Mouse (Mus musculus) hindbrain, embryonic 10.5 days (tissue): ENCODE results near the gene Slc41a3. TPM values are rescaled to one million over a fixed set of nuclear protein-coding genes. Genes with fewer than 3 reads are reported as not detected.
"Not testable (repeated sequence)": the region's sequence is repeated elsewhere in the genome, so short reads cannot be mapped to it uniquely, and the experiment has no call there.

ENCODE experiments used
- DNase-seq: peaks from one replicate; pipeline ENCODE4 v3.0.0-alpha.2; 2017; ENCODE audit warnings: low spot score
- H3K27ac ChIP-seq: fragments of 300-500 bp; sonication (generic); 2 replicates; pipeline ENCODE4 v1.5.1; 2016; ENCODE audit warnings: mild to moderate bottlenecking, moderate library complexity
- H3K27me3 ChIP-seq: fragments of 300-500 bp; sonication (generic); 2 replicates; pipeline ENCODE4 v1.6.1; 2016; ENCODE audit warnings: mild to moderate bottlenecking; ENCODE audit not compliant: poor library complexity, insufficient read depth, severe bottlenecking
- H3K36me3 ChIP-seq: fragments of 300-500 bp; sonication (generic); 2 replicates; pipeline ENCODE4 v1.6.1; 2016; ENCODE audit warnings: mild to moderate bottlenecking, moderate library complexity
- H3K4me1 ChIP-seq: fragments of 300-500 bp; sonication (generic); replicated peaks from 2 replicates; pipeline ENCODE4 v1.6.1; 2016; ENCODE audit warnings: mild to moderate bottlenecking
- H3K4me3 ChIP-seq: fragments of 300-500 bp; sonication (generic); 2 replicates; pipeline ENCODE4 v1.5.1; 2016; ENCODE audit warnings: mild to moderate bottlenecking, moderate library complexity
- H3K9me3 ChIP-seq: fragments of 300-500 bp; sonication (generic); 2 replicates; pipeline ENCODE4 v1.6.1; 2016; ENCODE audit warnings: mild to moderate bottlenecking, moderate library complexity
- WGBS: fragments of 180-500 bp; shearing (Covaris S2); methylation state at CpG from one replicate; pipeline ENCODE4 v1.1.7; 2016; 5-methylcytosine and 5-hydroxymethylcytosine counted together
- polyA plus RNA-seq: library from polyadenylated mRNA; unstranded; fragments of >200 nt; fragmentation: Nextera tagmentation; extraction: Ambion mirVana; gene quantifications from 2 replicates; pipeline ENCODE4 v1.2.1, GENCODE M21; 2016

Slc41a3 gene
- polyA plus RNA-seq, 1 experiment from 2014 or later: 2.8 TPM

DNA sequence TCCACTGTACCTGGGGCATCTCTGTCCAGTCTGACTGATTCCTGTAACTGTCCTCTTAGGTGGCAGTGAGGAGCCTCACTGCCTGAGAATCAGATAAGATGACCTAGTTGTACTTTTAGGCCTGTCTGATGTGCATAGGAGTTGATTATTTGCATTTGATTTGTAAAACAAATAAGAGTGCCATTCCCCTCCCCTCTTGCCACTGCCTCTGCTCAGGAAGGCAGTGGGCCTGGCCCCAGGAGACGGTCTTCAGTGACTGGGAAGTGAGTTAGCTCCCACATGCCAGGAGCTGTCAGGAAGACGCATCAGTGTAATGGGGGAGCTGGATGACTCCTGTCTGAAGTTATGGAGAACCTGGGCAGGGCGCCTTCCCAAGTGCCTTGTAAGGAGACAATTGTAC lies 31.1 kb downstream of the Slc41a3 start:
- 71% methylated on average over 3 of the region's 3 CpGs for WGBS
- H3K9me3 ChIP-seq: no peaks in the 10 kb centered on the region
- no peak for DNase-seq
- H3K36me3 ChIP-seq: no peaks in the 10 kb centered on the region
- H3K27me3 ChIP-seq: no peaks in the 10 kb centered on the region
- H3K27ac ChIP-seq: no peak overlapping the region
- H3K4me3 ChIP-seq: no peak overlapping the region
- peaks cover 8% of the 10 kb centered on the region for H3K4me1 ChIP-seq

- Histone ChIP-seq H3K9me3 (no peaks in the 10 kb centered on the region), H3K4me1 (peaks cover 17% of the 10 kb centered on the region), H3K36me3 (no peaks in the 10 kb centered on the region), H3K4me3 (no peak overlapping the region), H3K27me3 (no peaks in the 10 kb centered on the region), H3K27ac (no peak overlapping the region)
- WGBS: 86% methylated on average over 3 of the region's 3 CpGs
- no peak for DNase-seq
Measured at GRCm38 (mm10) chr6:90643057-90643456, 38.5 kb downstream of the Slc41a3 start.

GRCm38 (mm10) chr6:90644965-90645364 lies 40.4 kb downstream of the Slc41a3 start:
- no peak overlapping the region for H3K27ac ChIP-seq
- 81% methylated on average over 4 of the region's 4 CpGs for WGBS
- H3K4me1 ChIP-seq: peaks cover 21% of the 10 kb centered on the region
- H3K36me3 ChIP-seq: no peaks in the 10 kb centered on the region
- no peak for DNase-seq
- H3K27me3 ChIP-seq: no peaks in the 10 kb centered on the region
- H3K9me3 ChIP-seq: no peaks in the 10 kb centered on the region
- H3K4me3 ChIP-seq: no peak overlapping the region

- Histone ChIP-seq H3K4me1 (peaks cover 21% of the 10 kb centered on the region), H3K36me3 (no peaks in the 10 kb centered on the region), H3K4me3 (no peak overlapping the region), H3K27me3 (no peaks in the 10 kb centered on the region), H3K27ac (no peak overlapping the region), H3K9me3 (no peaks in the 10 kb centered on the region)
- DNase-seq: no peak
- WGBS: 94% methylated on average over 6 of the region's 6 CpGs
Measured at GRCm38 (mm10) chr6:90648391-90648790, 43.9 kb downstream of the Slc41a3 start.

DNA sequence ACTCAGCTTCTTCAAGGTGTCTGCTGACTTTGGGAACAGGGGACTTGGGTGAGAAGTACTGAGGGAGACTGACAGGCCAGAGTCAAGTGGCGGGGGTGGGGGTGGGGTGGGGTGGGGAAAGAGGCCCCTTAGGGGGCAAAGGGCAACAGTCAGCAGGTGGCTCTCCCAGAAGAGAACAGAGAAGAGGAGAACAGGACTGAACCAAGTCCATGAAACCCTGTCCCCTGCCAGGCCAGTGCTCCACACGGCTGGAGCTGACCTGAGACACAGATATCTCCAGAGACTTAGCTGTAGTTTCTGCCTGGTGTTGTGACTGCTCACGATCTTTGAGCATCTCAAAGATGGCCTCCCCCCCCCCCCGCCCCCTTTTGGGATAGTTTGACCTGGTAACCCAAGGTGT lies 44.8 kb downstream of the Slc41a3 start:
- Histone ChIP-seq H3K9me3 (no peaks in the 10 kb centered on the region), H3K36me3 (no peaks in the 10 kb centered on the region), H3K27me3 (no peaks in the 10 kb centered on the region), H3K27ac (no peak overlapping the region), H3K4me1 (peaks cover 19% of the 10 kb centered on the region), H3K4me3 (no peak overlapping the region)
- DNase-seq: no peak
- WGBS: 68% methylated on average over 4 of the region's 4 CpGs

DNA sequence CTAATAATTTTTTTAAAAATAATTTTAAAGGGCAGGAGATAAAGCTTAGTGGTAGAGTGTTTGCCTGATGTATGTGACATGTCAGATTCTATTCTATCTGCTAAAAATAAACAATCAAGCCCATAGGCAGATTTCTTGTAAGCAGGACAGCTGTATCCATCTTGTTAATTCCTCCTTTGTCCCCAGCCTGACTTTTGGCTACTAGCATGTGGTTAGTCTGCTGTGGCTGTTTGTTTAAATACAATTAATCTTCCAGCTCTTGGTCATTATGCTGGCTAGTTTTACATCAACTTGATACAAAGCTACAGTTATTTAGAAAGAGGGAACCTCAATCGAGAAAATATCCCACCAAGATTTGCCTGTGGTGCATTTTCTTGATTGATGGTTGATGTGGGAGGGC lies 46.1 kb downstream of the Slc41a3 start:
- H3K9me3 ChIP-seq: no peaks in the 10 kb centered on the region
- 77% methylated on average over 1 of the region's 1 CpGs for WGBS
- no peak overlapping the region for H3K27ac ChIP-seq
- no peak for DNase-seq
- H3K4me3 ChIP-seq: no peak overlapping the region
- no peaks in the 10 kb centered on the region for H3K36me3 ChIP-seq
- H3K4me1 ChIP-seq: peaks cover 5% of the 10 kb centered on the region
- H3K27me3 ChIP-seq: no peaks in the 10 kb centered on the region

DNA sequence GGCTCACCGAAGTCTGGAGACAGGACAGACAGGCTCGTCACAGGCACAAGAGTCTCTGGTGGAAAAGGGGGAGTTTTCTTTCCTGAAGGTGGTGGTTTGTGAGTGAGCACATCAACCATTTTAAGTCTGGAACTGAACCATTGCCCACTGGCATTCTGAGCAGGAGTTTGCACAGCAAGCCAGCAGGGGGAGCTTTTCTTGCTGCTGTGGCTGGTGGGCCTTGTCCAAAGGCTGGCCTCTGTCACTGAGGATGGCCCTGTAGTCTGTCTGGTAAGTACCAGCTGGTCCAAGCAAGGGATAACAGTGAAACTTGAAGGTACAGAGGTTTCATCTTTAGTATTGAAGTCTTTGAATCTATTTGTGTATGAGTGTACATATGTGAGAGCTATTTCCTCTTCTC lies 49.2 kb downstream of the Slc41a3 start:
- H3K9me3 ChIP-seq: no peaks in the 10 kb centered on the region
- no peak overlapping the region for H3K4me3 ChIP-seq
- peaks cover 9% of the 10 kb centered on the region; the same call in 1 of the 2 replicates for H3K4me1 ChIP-seq
- H3K27me3 ChIP-seq: no peaks in the 10 kb centered on the region
- 71% methylated on average over 2 of the region's 2 CpGs for WGBS
- H3K36me3 ChIP-seq: no peaks in the 10 kb centered on the region
- DNase-seq: peak; percentile 38
- H3K27ac ChIP-seq: no peak overlapping the region

DNA sequence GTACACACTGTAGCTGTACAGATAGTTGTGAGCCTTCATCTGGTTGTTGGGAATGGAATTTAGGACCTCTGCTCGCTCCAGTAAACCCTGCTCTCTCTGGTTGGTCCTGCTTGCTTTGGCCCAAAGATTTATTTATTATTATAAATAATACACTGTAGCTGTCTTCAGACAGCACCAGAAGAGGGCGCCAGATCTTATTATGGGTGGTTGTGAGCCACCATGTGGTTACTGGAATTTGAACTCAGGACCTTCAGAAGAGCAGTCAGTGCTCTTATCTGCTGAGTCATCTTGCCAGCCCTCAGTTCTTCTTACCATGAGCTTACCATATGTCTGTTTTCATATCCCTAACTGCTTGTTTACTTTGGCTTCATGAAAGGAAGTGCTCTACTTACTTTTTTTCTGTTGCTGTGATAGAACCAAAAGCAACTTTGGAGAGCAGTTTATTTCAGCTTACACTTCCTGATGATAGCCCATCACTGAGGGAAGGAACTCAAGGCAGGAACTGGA lies 51.9 kb downstream of the Slc41a3 start:
- WGBS: 65% methylated on average over 2 of the region's 2 CpGs
- Histone ChIP-seq H3K36me3 (peaks cover 10% of the 10 kb centered on the region), H3K4me1 (peaks cover 31% of the 10 kb centered on the region)
- DNase-seq, H3K27me3 ChIP-seq, H3K27ac ChIP-seq, H3K9me3 ChIP-seq, H3K4me3 ChIP-seq: not testable (repeated sequence)

DNA sequence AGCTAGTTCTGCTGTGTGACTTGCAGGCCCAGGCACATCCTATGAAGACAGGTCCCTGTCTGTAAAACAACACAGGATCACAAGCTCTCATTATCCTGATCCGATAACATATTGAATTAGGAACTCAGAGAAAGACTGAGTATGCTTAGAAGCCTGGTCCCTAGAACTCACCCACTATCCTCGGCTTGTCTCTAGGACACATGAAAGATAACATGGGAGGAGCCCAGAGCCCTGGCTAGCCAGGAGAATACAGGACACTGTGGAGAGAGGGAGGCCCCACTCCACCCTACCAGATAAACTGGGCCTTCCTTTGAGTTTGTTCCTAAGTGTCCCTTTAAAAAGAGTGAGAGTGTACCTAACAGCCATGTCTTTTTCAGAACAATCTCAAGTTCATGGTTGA lies 55.4 kb downstream of the Slc41a3 start:
- Histone ChIP-seq H3K27ac (no peak overlapping the region; the same call in 1 of the 2 replicates), H3K4me1 (peaks cover 37% of the 10 kb centered on the region), H3K36me3 (peaks cover 43% of the 10 kb centered on the region), H3K27me3 (no peaks in the 10 kb centered on the region), H3K4me3 (no peak overlapping the region), H3K9me3 (no peaks in the 10 kb centered on the region)
- WGBS: 78% methylated on average over 2 of the region's 2 CpGs
- no peak for DNase-seq

DNA sequence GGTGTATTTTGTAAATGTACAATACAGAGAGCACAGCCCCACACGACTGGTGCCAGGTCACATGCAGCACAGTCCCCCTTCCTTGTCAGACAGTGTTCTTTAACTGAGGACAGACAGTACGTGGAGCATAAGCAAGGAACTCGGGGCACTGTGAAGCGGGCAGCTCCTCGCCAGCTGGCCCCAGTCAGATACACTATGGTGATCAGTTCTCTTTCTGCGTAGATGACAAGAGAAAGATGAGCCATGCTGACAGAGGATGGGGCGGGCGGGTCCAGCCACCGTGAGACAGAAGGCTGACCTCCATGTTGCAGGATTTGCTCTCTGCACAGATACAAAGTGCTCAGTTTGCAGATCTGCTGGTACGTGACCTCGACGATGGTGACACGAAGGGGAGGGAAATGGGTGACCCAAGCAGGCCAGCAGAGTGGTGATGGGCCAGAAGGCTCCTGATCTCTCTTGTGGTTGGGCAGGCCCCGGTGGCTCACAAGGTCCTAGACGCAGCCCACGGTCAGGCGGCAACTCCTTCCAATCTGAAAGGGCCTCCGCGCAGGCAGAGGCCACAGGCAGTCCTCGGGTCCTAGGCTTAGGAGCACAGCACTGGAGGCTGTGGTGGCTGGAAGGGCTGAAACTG lies 56.0 kb downstream of the Slc41a3 start:
- H3K4me1 ChIP-seq: peaks cover 37% of the 10 kb centered on the region
- peaks cover 49% of the 10 kb centered on the region for H3K36me3 ChIP-seq
- H3K4me3 ChIP-seq: no peak overlapping the region
- WGBS: 85% methylated on average over 20 of the region's 20 CpGs
- DNase-seq: no peak
- H3K27me3 ChIP-seq: no peaks in the 10 kb centered on the region
- H3K27ac ChIP-seq: peak overlapping the region; percentile 56; the same call in 1 of the 2 replicates
- no peaks in the 10 kb centered on the region for H3K9me3 ChIP-seq

DNA sequence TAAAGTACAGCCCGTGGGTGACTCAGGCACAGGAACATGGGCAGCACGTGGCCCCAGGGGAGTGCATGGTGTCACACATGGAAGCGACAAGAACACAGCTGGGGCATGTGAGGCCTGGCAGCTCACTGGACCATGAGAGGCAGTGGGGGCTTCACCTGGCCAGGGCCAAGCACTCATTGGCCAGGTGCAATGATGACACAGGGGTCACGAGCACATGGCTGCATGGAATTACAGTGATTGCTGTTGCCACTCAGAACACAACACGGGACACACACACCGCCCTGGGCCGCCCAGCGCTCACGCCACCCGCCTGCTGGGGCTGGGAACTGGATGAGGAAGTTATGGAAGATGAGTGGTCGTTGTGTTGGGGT lies 56.5 kb downstream of the Slc41a3 start:
- H3K4me3 ChIP-seq: no peak overlapping the region
- H3K36me3 ChIP-seq: peaks cover 54% of the 10 kb centered on the region
- H3K27me3 ChIP-seq: no peaks in the 10 kb centered on the region
- H3K9me3 ChIP-seq: no peaks in the 10 kb centered on the region
- 88% methylated on average over 11 of the region's 11 CpGs for WGBS
- H3K4me1 ChIP-seq: peaks cover 37% of the 10 kb centered on the region
- no peak for DNase-seq
- peak overlapping the region; percentile 56; the same call in 1 of the 2 replicates for H3K27ac ChIP-seq

- peaks cover 66% of the 10 kb centered on the region for H3K36me3 ChIP-seq
- H3K27ac ChIP-seq: peak overlapping the region; percentile 47; the same call in 1 of the 2 replicates
- DNase-seq: no peak
- no peaks in the 10 kb centered on the region for H3K27me3 ChIP-seq
- no peak overlapping the region for H3K4me3 ChIP-seq
- 93% methylated on average over 5 of the region's 5 CpGs for WGBS
- no peaks in the 10 kb centered on the region for H3K9me3 ChIP-seq
- peaks cover 37% of the 10 kb centered on the region for H3K4me1 ChIP-seq
Measured at GRCm38 (mm10) chr6:90662148-90662547, 57.6 kb downstream of the Slc41a3 start.

DNA sequence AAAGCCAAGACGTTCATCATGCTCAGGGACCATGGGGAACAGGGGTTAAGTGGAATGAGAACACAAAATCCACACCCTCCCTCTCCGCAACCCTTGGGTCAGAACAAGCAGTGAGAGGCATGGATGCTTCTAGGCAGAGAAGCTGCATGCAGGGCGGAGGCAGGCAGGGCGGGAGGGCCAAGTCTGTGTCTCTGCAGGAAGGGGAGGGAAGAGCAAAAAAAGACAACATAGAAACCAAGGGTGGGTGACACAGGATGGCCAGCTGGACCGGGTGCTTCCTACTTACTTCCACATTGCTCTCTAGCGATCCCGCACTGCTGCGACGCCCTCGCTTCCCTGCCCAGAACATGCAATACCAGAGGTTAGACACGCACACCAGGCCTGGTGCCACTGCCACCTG lies 59.2 kb downstream of the Slc41a3 start:
- Histone ChIP-seq H3K36me3 (peaks cover 82% of the 10 kb centered on the region), H3K4me3 (no peak overlapping the region), H3K27me3 (no peaks in the 10 kb centered on the region), H3K4me1 (peaks cover 32% of the 10 kb centered on the region), H3K27ac (peak overlapping the region; percentile 50; the same call in 1 of the 2 replicates), H3K9me3 (no peaks in the 10 kb centered on the region)
- WGBS: 85% methylated on average over 11 of the region's 11 CpGs
- no peak for DNase-seq

DNA sequence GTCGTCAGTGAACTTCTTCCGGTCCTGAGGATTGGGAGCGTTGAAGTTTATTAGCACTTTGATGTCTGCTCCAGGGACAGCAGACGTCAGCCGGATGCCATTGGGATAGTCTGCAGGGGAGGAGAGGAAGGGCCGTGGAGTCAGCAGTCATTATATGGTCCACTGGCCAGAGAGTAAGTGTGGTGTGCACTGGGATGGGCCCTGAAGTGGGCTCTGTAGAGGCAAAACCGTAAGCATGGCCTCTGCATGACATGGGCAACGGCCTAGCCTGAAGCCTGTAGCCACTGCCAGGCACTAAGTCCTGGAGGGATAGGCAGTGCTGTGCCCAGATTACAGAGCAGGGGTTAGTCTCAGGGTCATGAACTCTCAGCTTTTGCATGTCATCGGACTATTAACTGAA lies 64.2 kb downstream of the Slc41a3 start:
- H3K27me3 ChIP-seq: no peaks in the 10 kb centered on the region
- DNase-seq: no peak
- H3K9me3 ChIP-seq: no peaks in the 10 kb centered on the region
- 91% methylated on average over 9 of the region's 9 CpGs for WGBS
- H3K4me1 ChIP-seq: no peaks in the 10 kb centered on the region
- H3K4me3 ChIP-seq: no peak overlapping the region
- peaks cover 100% of the 10 kb centered on the region for H3K36me3 ChIP-seq
- H3K27ac ChIP-seq: no peak overlapping the region
